Mouse (Mus musculus) testis, adult 2 months (tissue): ENCODE measurements around the gene Ddx58. TPM values are rescaled to one million over a fixed set of nuclear protein-coding genes. Genes with fewer than 3 reads are reported as not detected.

Experiments
- H3K27ac ChIP-seq: fragments of 200-500 bp; 2 replicates; pipeline ENCODE4 v1.5.1; 2012; ENCODE audit warnings: low read depth, low read length; ENCODE audit not compliant: control insufficient read depth, insufficient read depth
- H3K27me3 ChIP-seq: fragments of 200-500 bp; 2 replicates; pipeline ENCODE4 v1.6.1; 2012; ENCODE audit warnings: mild to moderate bottlenecking, low read length, moderate library complexity; ENCODE audit not compliant: control insufficient read depth, insufficient read depth
- H3K36me3 ChIP-seq: fragments of 200-500 bp; 2 replicates; pipeline ENCODE4 v1.6.1; 2012; ENCODE audit warnings: mild to moderate bottlenecking, low read length; ENCODE audit not compliant: control insufficient read depth, insufficient read depth
- H3K4me1 ChIP-seq: fragments of 200-500 bp; 2 replicates; pipeline ENCODE4 v1.6.1; 2012; ENCODE audit warnings: low read length; ENCODE audit not compliant: control insufficient read depth, insufficient read depth
- H3K4me3 ChIP-seq: fragments of 200-500 bp; 2 replicates; pipeline ENCODE4 v1.5.1; 2012; ENCODE audit warnings: low read depth, mild to moderate bottlenecking, low read length, moderate library complexity, mixed read lengths; ENCODE audit not compliant: control insufficient read depth
- CTCF ChIP-seq: fragments of 200-500 bp; IDR thresholded peaks from 2 replicates; pipeline ENCODE4 v1.5.1; 2012; ENCODE audit warnings: low read depth, mild to moderate bottlenecking, inconsistent platforms, low read length, moderate library complexity; ENCODE audit not compliant: control insufficient read depth, insufficient read depth, insufficient replicate concordance
- POLR2A ChIP-seq: fragments of 200-500 bp; IDR thresholded peaks from 2 replicates; pipeline ENCODE4 v1.6.1; 2012; ENCODE audit warnings: low read depth, mild to moderate bottlenecking, inconsistent platforms, low read length, moderate library complexity; ENCODE audit not compliant: control insufficient read depth
- polyA plus RNA-seq: library from polyadenylated mRNA; depleted of rRNA; stranded (reverse); fragments of >200 nt; gene quantifications from 2 replicates; pipeline ENCODE4 v1.2.3, GENCODE M21; 2012; rRNA removed

Ddx58 gene
- 2.3 and 2.8 TPM in 2 replicates for polyA plus RNA-seq

- H3K27ac ChIP-seq = peak within 1 kb of the TSS; percentile 53; the same call in 1 of the 2 replicates
- peak within 1 kb of the TSS; percentile 84 for H3K4me3 ChIP-seq
- peaks cover 13% of the 10 kb centered on the region for H3K4me1 ChIP-seq
- no peaks in the 10 kb centered on the region for H3K27me3 ChIP-seq
- H3K36me3 ChIP-seq = no peaks in the 10 kb centered on the region
- TF ChIP-seq CTCF (no peak), POLR2A (no peak)
These were observed at the start of gene Ddx58 for GRCm38 (mm10) chr4:40239409-40240271. Gene Ddx58, minus strand, starts transcription at chr4:40239828.

- Histone ChIP-seq H3K27me3 (no peaks in the 10 kb centered on the region), H3K4me1 (no peaks in the 10 kb centered on the region), H3K27ac (no peak overlapping the region), H3K36me3 (no peaks in the 10 kb centered on the region), H3K4me3 (no peak overlapping the region)
- TF ChIP-seq CTCF = no peak
- no peak for TF ChIP-seq POLR2A
These were observed 49.4 kb upstream of the Ddx58 start for GRCm38 (mm10) chr4:40289046-40289445.

DNA sequence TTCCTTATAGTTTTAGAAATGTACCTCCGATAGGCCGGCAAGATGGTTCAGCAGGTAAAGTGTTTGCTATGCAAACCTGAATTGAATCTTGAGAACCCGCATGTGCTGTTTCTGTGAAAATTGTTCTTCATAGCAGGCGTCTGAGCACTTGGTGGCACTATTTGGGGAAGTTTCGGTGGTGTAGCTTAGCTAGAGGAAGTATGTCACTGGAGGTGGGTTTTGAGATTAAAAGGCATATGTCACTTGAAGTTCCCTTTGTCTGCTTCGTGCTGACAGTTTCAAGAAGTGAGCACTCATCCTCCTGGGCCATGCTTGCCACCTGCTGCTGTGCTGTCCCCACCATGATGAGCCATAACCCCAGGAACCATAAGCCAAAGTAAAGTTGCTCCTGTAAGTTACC, 47.8 kb upstream of the Ddx58 start:
- H3K27me3 ChIP-seq = no peaks in the 10 kb centered on the region

DNA sequence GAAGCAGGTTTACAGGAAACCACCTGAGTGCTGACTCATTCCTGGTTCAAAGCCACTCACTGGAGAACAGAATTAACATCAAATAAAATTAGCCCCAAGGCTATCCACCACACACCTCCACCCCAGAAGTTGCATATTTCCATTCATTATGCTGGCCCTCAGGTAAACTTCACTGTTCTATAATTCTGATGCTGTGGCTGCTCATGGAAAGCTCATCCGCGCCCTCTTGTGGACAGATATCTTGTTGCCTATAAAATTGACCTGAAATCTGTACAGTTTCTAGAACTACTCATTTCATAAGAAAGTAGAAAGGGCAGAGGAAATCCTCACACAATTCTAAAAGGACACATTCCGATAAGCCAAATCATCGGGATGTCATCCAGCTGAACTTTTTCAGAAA, 46.0 kb upstream of the Ddx58 start:
- H3K27ac ChIP-seq = no peak overlapping the region

More for the DNA sequence above, 47.8 kb upstream of the Ddx58 start:
- Histone ChIP-seq H3K36me3 (no peaks in the 10 kb centered on the region), H3K4me3 (no peak overlapping the region), H3K4me1 (no peaks in the 10 kb centered on the region), H3K27ac (no peak overlapping the region)
- no peak for TF ChIP-seq CTCF
- TF ChIP-seq POLR2A = no peak

DNA sequence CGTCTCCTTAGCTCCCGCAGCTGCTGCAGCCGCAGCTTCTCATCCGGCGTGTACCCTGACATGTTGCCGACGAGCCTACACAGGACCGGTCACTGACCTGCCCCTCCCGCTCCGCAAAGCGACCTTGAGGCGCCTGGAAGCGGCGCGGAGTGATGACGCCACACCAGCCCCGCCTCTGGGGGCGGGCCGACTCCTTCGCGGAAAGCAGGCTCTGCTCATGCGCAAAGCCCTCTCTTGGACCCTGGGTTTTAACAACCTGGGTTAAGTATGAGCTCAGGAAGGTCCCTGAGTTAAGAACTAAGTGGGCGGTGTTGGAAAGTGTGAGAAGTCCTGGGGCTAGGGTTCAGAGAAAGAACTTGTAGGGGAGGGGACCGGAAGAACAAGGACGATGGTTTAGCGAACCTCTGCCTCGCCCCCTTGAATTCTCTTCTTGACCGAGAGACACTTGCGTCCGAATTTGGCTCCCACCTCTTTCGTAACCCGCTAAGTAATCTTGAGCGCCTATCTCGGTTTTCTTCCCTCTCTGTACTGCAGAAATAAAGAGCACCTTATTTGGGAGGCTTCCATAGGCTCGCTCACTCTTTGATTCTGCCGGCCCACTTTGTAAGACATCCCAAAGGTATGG, 39.8 kb upstream of the Ddx58 start, which contains the start of gene Ndufb6:
TSS of gene Ndufb6 (minus strand) at position 146 of the 625 bp plus-strand sequence.
- Histone ChIP-seq H3K4me1 (no peaks in the 10 kb centered on the region; the same call in 1 of the 2 replicates), H3K27ac (peak within 1 kb of the TSS; percentile 79), H3K36me3 (no peaks in the 10 kb centered on the region), H3K4me3 (peak within 1 kb of the TSS; percentile 94), H3K27me3 (no peaks in the 10 kb centered on the region)
- TF ChIP-seq POLR2A = peak; percentile 93
- TF ChIP-seq CTCF = no peak

More for the DNA sequence above, 46.0 kb upstream of the Ddx58 start:
- H3K27me3 ChIP-seq = no peaks in the 10 kb centered on the region
- no peak for TF ChIP-seq POLR2A
- no peak for TF ChIP-seq CTCF
- no peaks in the 10 kb centered on the region for H3K4me1 ChIP-seq
- no peak overlapping the region for H3K4me3 ChIP-seq
- no peaks in the 10 kb centered on the region for H3K36me3 ChIP-seq

GRCm38 (mm10) chr4:40278880-40279275, 39.2 kb upstream of the Ddx58 start:
- no peaks in the 10 kb centered on the region for H3K36me3 ChIP-seq
- H3K27me3 ChIP-seq = no peaks in the 10 kb centered on the region
- H3K4me3 ChIP-seq = peak overlapping the region; percentile 94
- peak overlapping the region; percentile 46; the same call in 1 of the 2 replicates for H3K27ac ChIP-seq
- TF ChIP-seq POLR2A (no peak), CTCF (no peak)
- H3K4me1 ChIP-seq = no peaks in the 10 kb centered on the region; the same call in 1 of the 2 replicates

GRCm38 (mm10) chr4:40269430-40270032, 29.9 kb upstream of the Ddx58 start, which contains the start of the genes Smim27 and Topors:
Gene Smim27, plus strand, starts transcription at chr4:40269579.
Gene Topors, minus strand, starts transcription at chr4:40269850.
- no peaks in the 10 kb centered on the region for H3K27me3 ChIP-seq
- TF ChIP-seq CTCF (no peak), POLR2A (peak; percentile 97)
- H3K36me3 ChIP-seq = no peaks in the 10 kb centered on the region; the same call in 1 of the 2 replicates
- H3K4me3 ChIP-seq = peak within 1 kb of the TSS; percentile 96
- peak within 1 kb of the TSS; percentile 98 for H3K27ac ChIP-seq
- H3K4me1 ChIP-seq = peaks cover 11% of the 10 kb centered on the region
